Mouse (Mus musculus) liver, embryonic 14.5 days (tissue): ENCODE measurements at regions not wholly inside any gene's neighbourhood (a gene's known extent, or its start where the extent isn't known, plus 50 kb on each side); places are given as distances from the start of the nearest gene placed in this dataset.

Experiments used
- ATAC-seq: fragments of 200-750 bp; cut with Nextera tagmentation; 2 replicates; pipeline ENCODE4 v1.8.0; 2017; ENCODE audit warnings: moderate number of reproducible peaks, mild to moderate bottlenecking, moderate library complexity; ENCODE audit not compliant: insufficient read depth
- DNase-seq, 3 experiments: peaks; one replicate each; pipeline ENCODE4 v3.0.0-alpha.2; 2012 to 2013; ENCODE audit warnings: low read depth in 3 of 3, low spot score in 3 of 3
- H3K27ac ChIP-seq: fragments of 300-500 bp; sonication (generic); 2 replicates; pipeline ENCODE4 v1.5.1; 2014; ENCODE audit warnings: moderate library complexity, mild to moderate bottlenecking, control low read depth, inconsistent platforms
- H3K27me3 ChIP-seq: fragments of 300-500 bp; sonication (generic); 2 replicates; pipeline ENCODE4 v1.6.1; 2014; ENCODE audit warnings: mild to moderate bottlenecking, low read length, moderate library complexity; ENCODE audit not compliant: control insufficient read depth, insufficient read depth
- H3K36me3 ChIP-seq: fragments of 300-500 bp; sonication (generic); replicated peaks from 2 replicates; pipeline ENCODE4 v1.6.1; 2014; ENCODE audit warnings: low read depth; ENCODE audit not compliant: control insufficient read depth, insufficient read depth
- H3K4me1 ChIP-seq, 2 experiments: fragments of 200-500 bp in 1 of 2; fragments of 300-500 bp in 1 of 2; sonication (generic) in 1 of 2; replicated peaks; 2 replicates each; pipeline ENCODE4 v1.6.1; 2012 to 2014; ENCODE audit warnings: antibody characterized with exemption in 1 of 2, inconsistent platforms in 1 of 2, low read length in 1 of 2; ENCODE audit not compliant: control insufficient read depth in 2 of 2, insufficient read depth in 2 of 2
- H3K4me2 ChIP-seq: fragments of 300-500 bp; sonication (generic); 2 replicates; pipeline ENCODE4 v1.6.1; 2014; ENCODE audit warnings: low read depth, mild to moderate bottlenecking, control low read depth, moderate library complexity
- H3K4me3 ChIP-seq, 2 experiments: fragments of 200-500 bp in 1 of 2; fragments of 300-500 bp in 1 of 2; sonication (generic) in 1 of 2; 2 replicates each; pipeline ENCODE4 v1.5.1; 2012 to 2014; ENCODE audit warnings: low read depth in 2 of 2, low read length in 2 of 2, mild to moderate bottlenecking in 2 of 2, control low read depth in 1 of 2, inconsistent platforms in 1 of 2, moderate library complexity in 1 of 2; ENCODE audit not compliant: insufficient read depth in 1 of 2
- H3K9ac ChIP-seq: fragments of 300-500 bp; sonication (generic); replicated peaks from 2 replicates; pipeline ENCODE4 v1.6.1; 2014; ENCODE audit warnings: mild to moderate bottlenecking, control low read depth, moderate library complexity
- H3K9me3 ChIP-seq: fragments of 300-500 bp; sonication (generic); 2 replicates; pipeline ENCODE4 v1.6.1; 2016; ENCODE audit warnings: low read length, mixed read lengths; ENCODE audit not compliant: control insufficient read depth
- CTCF ChIP-seq: IDR thresholded peaks from 2 replicates; pipeline ENCODE4 v1.5.1; 2016; ENCODE audit warnings: antibody characterized with exemption, low read depth, control low read depth
- EP300 ChIP-seq: IDR thresholded peaks from 2 replicates; pipeline ENCODE4 v1.6.1; 2016; ENCODE audit warnings: antibody characterized with exemption, low read depth
- WGBS: fragments of 180-500 bp; shearing (Covaris S2); extraction: QIAGEN DNeasy Blood & Tissue Kit; methylation state at CpG from one replicate; pipeline ENCODE4 v1.1.7; 2014; ENCODE audit not compliant: insufficient replicate concordance; 5-methylcytosine and 5-hydroxymethylcytosine counted together

GRCm38 (mm10) chr17:49243419-49243818 lies 184.7 kb upstream of the Mocs1 start:
- DNase-seq (no peak), ATAC-seq (no peak)
- H3K9me3 ChIP-seq, result no peaks in the 10 kb centered on the region
- no peak overlapping the region for H3K27ac ChIP-seq
- no peaks in the 10 kb centered on the region for H3K36me3 ChIP-seq
- no peaks in the 10 kb centered on the region for H3K4me1 ChIP-seq
- 51% methylated on average over 2 of the region's 2 CpGs for WGBS
- H3K9ac ChIP-seq, result no peak overlapping the region
- no peaks in the 10 kb centered on the region for H3K27me3 ChIP-seq
- H3K4me2 ChIP-seq, result no peak overlapping the region
- TF ChIP-seq EP300 (no peak), CTCF (no peak)
- no peak overlapping the region for H3K4me3 ChIP-seq

GRCm38 (mm10) chr17:49245013-49245412 lies 183.1 kb upstream of the Mocs1 start:
- no peak overlapping the region for H3K9ac ChIP-seq
- no peaks in the 10 kb centered on the region for H3K27me3 ChIP-seq
- ATAC-seq (no peak), DNase-seq (no peak)
- no peaks in the 10 kb centered on the region for H3K36me3 ChIP-seq
- H3K4me3 ChIP-seq, result no peak overlapping the region
- peak; percentile 44 for TF ChIP-seq CTCF
- TF ChIP-seq EP300, result no peak
- H3K4me2 ChIP-seq, result no peak overlapping the region
- no peaks in the 10 kb centered on the region for H3K9me3 ChIP-seq
- H3K27ac ChIP-seq, result no peak overlapping the region
- 21% methylated on average over 2 of the region's 2 CpGs for WGBS
- no peaks in the 10 kb centered on the region for H3K4me1 ChIP-seq

GRCm38 (mm10) chr17:49247215-49247614 lies 180.9 kb upstream of the Mocs1 start:
- TF ChIP-seq CTCF (no peak), EP300 (no peak)
- H3K27ac ChIP-seq, result no peak overlapping the region
- no peak overlapping the region for H3K4me3 ChIP-seq
- ATAC-seq (no peak), DNase-seq (no peak)
- no peak overlapping the region for H3K4me2 ChIP-seq
- H3K27me3 ChIP-seq, result no peaks in the 10 kb centered on the region
- no peaks in the 10 kb centered on the region for H3K9me3 ChIP-seq
- H3K4me1 ChIP-seq, result no peaks in the 10 kb centered on the region
- no peaks in the 10 kb centered on the region for H3K36me3 ChIP-seq
- H3K9ac ChIP-seq, result no peak overlapping the region
- 73% methylated on average over 17 of the region's 17 CpGs for WGBS

- ATAC-seq (no peak), DNase-seq (no peak)
- Histone ChIP-seq H3K4me2 (no peak overlapping the region), H3K27ac (no peak overlapping the region), H3K4me1 (no peaks in the 10 kb centered on the region), H3K9ac (no peak overlapping the region), H3K4me3 (no peak overlapping the region), H3K36me3 (no peaks in the 10 kb centered on the region), H3K27me3 (no peaks in the 10 kb centered on the region), H3K9me3 (no peaks in the 10 kb centered on the region)
- TF ChIP-seq EP300 (no peak), CTCF (no peak)
- WGBS, result 40% methylated on average over 8 of the region's 8 CpGs
Observed at GRCm38 (mm10) chr17:49250726-49251537, 177.2 kb upstream of the Mocs1 start.

GRCm38 (mm10) chr17:49252271-49252670 lies 175.9 kb upstream of the Mocs1 start:
- no peak overlapping the region for H3K4me2 ChIP-seq

More at GRCm38 (mm10) chr17:49252271-49252670, 175.9 kb upstream of the Mocs1 start:
- Histone ChIP-seq H3K9me3 (no peaks in the 10 kb centered on the region), H3K36me3 (no peaks in the 10 kb centered on the region), H3K27me3 (no peaks in the 10 kb centered on the region), H3K4me1 (no peaks in the 10 kb centered on the region), H3K27ac (no peak overlapping the region), H3K4me3 (no peak overlapping the region), H3K9ac (no peak overlapping the region)
- ATAC-seq (no peak), DNase-seq (no peak)
- no peak for TF ChIP-seq CTCF
- TF ChIP-seq EP300, result no peak
- WGBS, result 67% methylated on average over 3 of the region's 3 CpGs
